Mouse (Mus musculus) neural tube, embryonic 14.5 days (tissue): ENCODE measurements around the gene Rassf1. TPM values are rescaled to one million over a fixed set of nuclear protein-coding genes. Genes with fewer than 3 reads are reported as not detected.

Experiments
- ATAC-seq: fragments of 200-750 bp; cut with Nextera tagmentation; 2 replicates; pipeline ENCODE4 v1.8.0; 2017; ENCODE audit warnings: low read depth, mild to moderate bottlenecking, moderate TSS enrichment, moderate library complexity
- H3K27ac ChIP-seq: fragments of 300-500 bp; sonication (generic); 2 replicates; pipeline ENCODE4 v1.5.1; 2014; ENCODE audit warnings: low read depth, mild to moderate bottlenecking, control low read depth, low read length, moderate library complexity, mixed read lengths
- H3K27me3 ChIP-seq: fragments of 300-500 bp; sonication (generic); 2 replicates; pipeline ENCODE4 v1.6.1; 2014; ENCODE audit warnings: low read length; ENCODE audit not compliant: control insufficient read depth, insufficient read depth
- H3K36me3 ChIP-seq: fragments of 300-500 bp; sonication (generic); 2 replicates; pipeline ENCODE4 v1.6.1; 2014; ENCODE audit warnings: low read length, mixed read lengths; ENCODE audit not compliant: control insufficient read depth, insufficient read depth
- H3K4me1 ChIP-seq: fragments of 300-500 bp; sonication (generic); 2 replicates; pipeline ENCODE4 v1.6.1; 2014; ENCODE audit warnings: low read length; ENCODE audit not compliant: control insufficient read depth, insufficient read depth
- H3K4me2 ChIP-seq: fragments of 300-500 bp; sonication (generic); 2 replicates; pipeline ENCODE4 v1.6.1; 2014; ENCODE audit warnings: mild to moderate bottlenecking, low read depth, low read length, control low read depth
- H3K4me3 ChIP-seq: fragments of 300-500 bp; sonication (generic); 2 replicates; pipeline ENCODE4 v1.5.1; 2014; ENCODE audit warnings: low read depth, low read length, control low read depth, mixed read lengths
- H3K9ac ChIP-seq: fragments of 300-500 bp; sonication (generic); replicated peaks from 2 replicates; pipeline ENCODE4 v1.6.1; 2014; ENCODE audit warnings: low read depth, mild to moderate bottlenecking, control low read depth, low read length, mixed read lengths
- H3K9me3 ChIP-seq: fragments of 300-500 bp; sonication (generic); 2 replicates; pipeline ENCODE4 v1.6.1; 2016; ENCODE audit warnings: low read length; ENCODE audit not compliant: control insufficient read depth
- WGBS: fragments of 180-500 bp; shearing (Covaris S2); extraction: QIAGEN DNeasy Blood & Tissue Kit; methylation state at CpG from one replicate; pipeline ENCODE4 v1.1.7; 2014; 5-methylcytosine and 5-hydroxymethylcytosine counted together
- polyA plus RNA-seq: library from polyadenylated mRNA; unstranded; fragments of >200 nt; fragmentation: Nextera tagmentation; extraction: Ambion mirVana; gene quantifications from 2 replicates; pipeline ENCODE4 v1.2.1, GENCODE M21; 2014

Rassf1 gene
- 34.1 and 34.9 TPM in 2 replicates for polyA plus RNA-seq

- no peak within 1 kb of the TSS for H3K27ac ChIP-seq
- peaks cover 24% of the 10 kb centered on the region for H3K27me3 ChIP-seq
- no peaks in the 10 kb centered on the region for H3K9me3 ChIP-seq
- H3K4me3 ChIP-seq, result peak within 1 kb of the TSS; percentile 29
- no peaks in the 10 kb centered on the region for H3K36me3 ChIP-seq
- no peak for ATAC-seq
- peak within 1 kb of the TSS; percentile 50 for H3K4me2 ChIP-seq
- H3K4me1 ChIP-seq, result peaks cover 28% of the 10 kb centered on the region
- WGBS, result under 1% methylated on average over 63 of the region's 63 CpGs
- H3K9ac ChIP-seq, result peak within 1 kb of the TSS; percentile 51
Measured at GRCm38 (mm10) chr9:107551117-107551889, at the start of gene Rassf1. Gene Rassf1, plus strand, starts transcription at chr9:107551555.

- no peak for ATAC-seq
- H3K9ac ChIP-seq, result no peak overlapping the region
- peaks cover 38% of the 10 kb centered on the region for H3K4me1 ChIP-seq
- no peak overlapping the region for H3K4me2 ChIP-seq
- 0 out of 2 replicates have a peak, but pooled peaks cover 4% of the 10 kb centered on the region for H3K36me3 ChIP-seq
- H3K9me3 ChIP-seq, result no peaks in the 10 kb centered on the region
- WGBS, result 79% methylated on average over 12 of the region's 12 CpGs
- H3K27me3 ChIP-seq, result no peaks in the 10 kb centered on the region
- H3K4me3 ChIP-seq, result no peak overlapping the region
- H3K27ac ChIP-seq, result no peak overlapping the region
Measured at GRCm38 (mm10) chr9:107502131-107502846, 49.1 kb upstream of the Rassf1 start.

GRCm38 (mm10) chr9:107504662-107505537 lies 46.5 kb upstream of the Rassf1 start:
- H3K9ac ChIP-seq, result no peak overlapping the region
- H3K36me3 ChIP-seq, result no peaks in the 10 kb centered on the region
- peak overlapping the region; percentile 83 for H3K27ac ChIP-seq
- no peaks in the 10 kb centered on the region for H3K9me3 ChIP-seq
- WGBS, result 35% methylated on average over 19 of the region's 19 CpGs
- H3K4me1 ChIP-seq, result peaks cover 61% of the 10 kb centered on the region
- H3K27me3 ChIP-seq, result no peaks in the 10 kb centered on the region
- peak; percentile 54 for ATAC-seq
- no peak overlapping the region for H3K4me2 ChIP-seq
- no peak overlapping the region for H3K4me3 ChIP-seq

GRCm38 (mm10) chr9:107508266-107508665 lies 43.1 kb upstream of the Rassf1 start:
- Histone ChIP-seq H3K4me1 (peaks cover 80% of the 10 kb centered on the region), H3K9me3 (no peaks in the 10 kb centered on the region), H3K36me3 (no peaks in the 10 kb centered on the region), H3K4me2 (no peak overlapping the region), H3K27me3 (no peaks in the 10 kb centered on the region), H3K27ac (peak overlapping the region; percentile 7), H3K4me3 (no peak overlapping the region), H3K9ac (no peak overlapping the region)
- WGBS, result 40% methylated on average over 10 of the region's 10 CpGs
- ATAC-seq, result no peak

- 0 out of 2 replicates have a peak, but pooled peaks cover 3% of the 10 kb centered on the region for H3K36me3 ChIP-seq
- H3K4me1 ChIP-seq, result peaks cover 65% of the 10 kb centered on the region
- ATAC-seq, result no peak
- no peaks in the 10 kb centered on the region for H3K27me3 ChIP-seq
- no peak overlapping the region for H3K4me3 ChIP-seq
- H3K27ac ChIP-seq, result peak overlapping the region; percentile 71
- no peak overlapping the region for H3K9ac ChIP-seq
- H3K4me2 ChIP-seq, result no peak overlapping the region
- WGBS, result 78% methylated on average over 14 of the region's 14 CpGs
- no peaks in the 10 kb centered on the region for H3K9me3 ChIP-seq
Measured at GRCm38 (mm10) chr9:107510384-107511100, 40.8 kb upstream of the Rassf1 start.

- no peaks in the 10 kb centered on the region for H3K9me3 ChIP-seq
- no peak overlapping the region for H3K4me2 ChIP-seq
- H3K36me3 ChIP-seq, result 0 out of 2 replicates have a peak, but pooled peaks cover 3% of the 10 kb centered on the region
- WGBS, result 31% methylated on average over 8 of the region's 8 CpGs
- H3K27me3 ChIP-seq, result no peaks in the 10 kb centered on the region
- H3K4me3 ChIP-seq, result no peak overlapping the region
- no peak for ATAC-seq
- peaks cover 56% of the 10 kb centered on the region for H3K4me1 ChIP-seq
- peak overlapping the region; percentile 71 for H3K27ac ChIP-seq
- H3K9ac ChIP-seq, result no peak overlapping the region
Measured at GRCm38 (mm10) chr9:107511436-107511835, 39.9 kb upstream of the Rassf1 start.

GRCm38 (mm10) chr9:107512326-107512725 lies 39.0 kb upstream of the Rassf1 start:
- peaks cover 47% of the 10 kb centered on the region for H3K4me1 ChIP-seq
- no peak for ATAC-seq
- 49% methylated on average over 16 of the region's 16 CpGs for WGBS
- H3K4me3 ChIP-seq, result no peak overlapping the region
- H3K9me3 ChIP-seq, result no peaks in the 10 kb centered on the region
- no peaks in the 10 kb centered on the region for H3K27me3 ChIP-seq
- H3K36me3 ChIP-seq, result 0 out of 2 replicates have a peak, but pooled peaks cover 3% of the 10 kb centered on the region
- no peak overlapping the region for H3K9ac ChIP-seq
- H3K4me2 ChIP-seq, result no peak overlapping the region
- peak overlapping the region; percentile 71 for H3K27ac ChIP-seq

GRCm38 (mm10) chr9:107514303-107514955 lies 36.9 kb upstream of the Rassf1 start:
- Histone ChIP-seq H3K27me3 (no peaks in the 10 kb centered on the region), H3K36me3 (0 out of 2 replicates have a peak, but pooled peaks cover 5% of the 10 kb centered on the region), H3K4me3 (no peak overlapping the region), H3K4me2 (no peak overlapping the region), H3K9ac (no peak overlapping the region), H3K9me3 (no peaks in the 10 kb centered on the region), H3K27ac (no peak overlapping the region), H3K4me1 (peaks cover 29% of the 10 kb centered on the region)
- ATAC-seq, result peak; percentile 54
- WGBS, result 24% methylated on average over 14 of the region's 14 CpGs
